Mouse (Mus musculus) brown adipose tissue, adult 24 weeks (tissue): Measurements from ENCODE around the gene Tmem30a. TPM values are rescaled to one million over a fixed set of nuclear protein-coding genes. Genes with fewer than 3 reads are reported as not detected.
A peak's percentile ranks its signal among the peaks of the same experiment; 100 is the strongest.

Experiments
- H3K27ac ChIP-seq: fragments of 200-500 bp; replicated peaks from 2 replicates; pipeline ENCODE4 v1.5.1; 2012; ENCODE audit warnings: low read depth, mild to moderate bottlenecking, low read length
- H3K4me1 ChIP-seq: fragments of 200-500 bp; 2 replicates; pipeline ENCODE4 v1.6.1; 2012; ENCODE audit warnings: low read length, mixed read lengths; ENCODE audit not compliant: control insufficient read depth, insufficient read depth, insufficient read length
- H3K4me3 ChIP-seq: fragments of 200-500 bp; 2 replicates; pipeline ENCODE4 v1.5.1; 2012; ENCODE audit warnings: low read depth, mild to moderate bottlenecking, low read length, moderate library complexity; ENCODE audit not compliant: insufficient read depth
- polyA plus RNA-seq: library from polyadenylated mRNA; stranded (reverse); fragments of >200 nt; gene quantifications from 2 replicates; pipeline ENCODE4 v1.2.4, GENCODE M21; 2012; ENCODE audit not compliant: missing spikeins, insufficient read depth, insufficient read length

Tmem30a gene
- polyA plus RNA-seq, 1 experiment = 79.5 TPM

GRCm38 (mm10) chr9:79759385-79760005 lies 33.8 kb downstream of the Tmem30a start, which contains the start of gene Cox7a2:
Gene Cox7a2 (minus strand): TSS chr9:79759878.
- Histone ChIP-seq H3K4me1 (peaks cover 5% of the 10 kb centered on the region; the same call in 1 of the 2 replicates), H3K4me3 (peak within 1 kb of the TSS; percentile 96), H3K27ac (peak within 1 kb of the TSS; percentile 99)

DNA sequence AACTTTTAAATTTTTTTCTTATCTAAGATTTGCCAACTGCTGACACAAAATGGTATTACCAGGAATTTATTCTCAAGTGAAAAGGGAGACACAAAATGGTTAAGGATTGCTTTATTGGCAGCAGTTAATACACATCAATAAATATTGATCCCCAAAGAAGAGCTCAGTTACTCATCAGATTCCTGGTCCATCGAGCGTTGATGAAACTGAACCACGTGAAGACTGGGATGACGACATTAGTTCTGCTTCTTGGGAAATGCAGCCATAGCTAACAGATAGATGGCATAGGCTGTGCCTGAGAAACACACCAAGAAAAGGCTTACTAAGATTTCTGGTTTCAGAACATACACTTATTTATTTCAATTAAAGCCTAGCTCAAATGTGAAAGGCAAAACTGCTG lies 38.0 kb downstream of the Tmem30a start:
- no peak overlapping the region for H3K27ac ChIP-seq

DNA sequence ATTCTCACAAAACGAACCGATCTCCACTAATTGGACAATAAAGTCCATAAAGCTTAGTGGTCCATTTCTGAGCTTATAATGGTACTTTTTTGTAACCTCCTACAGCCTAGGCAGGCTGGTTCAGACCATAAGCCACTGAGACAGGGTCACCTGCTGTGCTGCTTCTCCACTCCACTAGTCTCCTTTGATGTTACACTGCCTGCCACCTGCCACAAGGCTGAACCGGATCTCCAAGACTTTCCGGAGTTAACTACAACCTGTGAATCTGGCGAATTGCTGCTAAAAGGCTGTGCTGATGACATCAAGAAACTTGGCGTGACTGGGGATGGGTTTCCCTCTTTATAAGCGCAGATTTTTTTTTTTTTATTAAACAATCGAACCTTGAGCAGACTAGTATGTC lies 41.5 kb downstream of the Tmem30a start:
- H3K4me3 ChIP-seq = no peak overlapping the region
- H3K27ac ChIP-seq = no peak overlapping the region
- no peaks in the 10 kb centered on the region for H3K4me1 ChIP-seq

More for the DNA sequence above, 38.0 kb downstream of the Tmem30a start:
- Histone ChIP-seq H3K4me1 (peaks cover 5% of the 10 kb centered on the region; the same call in 1 of the 2 replicates), H3K4me3 (no peak overlapping the region)

DNA sequence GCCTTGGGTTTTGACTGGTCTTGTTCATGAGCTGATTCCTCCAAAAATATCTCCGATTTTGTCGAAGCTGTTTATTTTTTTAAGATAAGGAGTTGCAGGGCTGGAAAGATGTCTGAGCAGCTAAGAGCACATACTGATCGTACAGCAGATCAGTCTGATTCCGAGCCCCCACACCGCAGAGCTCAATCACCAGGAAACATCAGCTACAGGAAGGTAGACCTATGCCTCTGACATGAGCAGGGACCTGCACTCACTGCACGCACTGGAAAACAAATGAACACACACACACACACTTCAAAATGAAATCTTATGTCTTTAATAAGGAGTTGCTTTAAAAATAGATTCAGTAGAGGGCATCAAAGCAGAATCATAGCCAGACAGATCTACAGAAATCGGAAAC lies 42.6 kb downstream of the Tmem30a start:
- H3K27ac ChIP-seq = no peak overlapping the region
- no peaks in the 10 kb centered on the region for H3K4me1 ChIP-seq

GRCm38 (mm10) chr9:79745036-79745435 lies 48.3 kb downstream of the Tmem30a start:
- Histone ChIP-seq H3K27ac (no peak overlapping the region), H3K4me3 (no peak overlapping the region), H3K4me1 (no peaks in the 10 kb centered on the region)

More for the DNA sequence above, 42.6 kb downstream of the Tmem30a start:
- H3K4me3 ChIP-seq = no peak overlapping the region

DNA sequence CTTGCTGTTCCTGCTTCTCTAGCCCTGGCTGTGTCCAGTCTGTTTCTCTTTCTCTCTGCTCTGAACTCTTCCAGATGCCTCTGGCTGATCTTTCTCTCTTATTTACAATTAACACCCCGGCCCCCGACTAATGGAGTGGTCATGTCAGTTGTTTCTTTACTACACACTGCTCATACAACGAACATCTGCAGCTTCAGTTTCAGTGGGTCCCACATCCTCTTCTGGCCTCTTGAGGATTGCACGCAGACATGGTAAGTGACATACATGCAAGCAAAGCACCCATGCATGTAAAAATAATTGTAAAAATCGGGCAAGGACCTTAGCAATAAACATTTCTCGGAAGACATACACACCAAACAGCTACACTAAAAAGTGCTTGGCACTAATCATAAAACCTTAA lies 57.7 kb downstream of the Tmem30a start:
- Histone ChIP-seq H3K4me3 (no peak overlapping the region), H3K27ac (no peak overlapping the region), H3K4me1 (no peaks in the 10 kb centered on the region)

- Histone ChIP-seq H3K4me3 (no peak overlapping the region), H3K27ac (no peak overlapping the region), H3K4me1 (no peaks in the 10 kb centered on the region)
Observed at GRCm38 (mm10) chr9:79730301-79730700, 63.0 kb downstream of the Tmem30a start.

- H3K27ac ChIP-seq = no peak overlapping the region
Observed at GRCm38 (mm10) chr9:79723090-79723489, 70.2 kb downstream of the Tmem30a start.

GRCm38 (mm10) chr9:79721056-79721455 lies 72.3 kb downstream of the Tmem30a start:
- no peak overlapping the region for H3K27ac ChIP-seq
- peaks cover 7% of the 10 kb centered on the region for H3K4me1 ChIP-seq
- H3K4me3 ChIP-seq = no peak overlapping the region

More at GRCm38 (mm10) chr9:79723090-79723489, 70.2 kb downstream of the Tmem30a start:
- no peak overlapping the region for H3K4me3 ChIP-seq
- H3K4me1 ChIP-seq = peaks cover 7% of the 10 kb centered on the region

DNA sequence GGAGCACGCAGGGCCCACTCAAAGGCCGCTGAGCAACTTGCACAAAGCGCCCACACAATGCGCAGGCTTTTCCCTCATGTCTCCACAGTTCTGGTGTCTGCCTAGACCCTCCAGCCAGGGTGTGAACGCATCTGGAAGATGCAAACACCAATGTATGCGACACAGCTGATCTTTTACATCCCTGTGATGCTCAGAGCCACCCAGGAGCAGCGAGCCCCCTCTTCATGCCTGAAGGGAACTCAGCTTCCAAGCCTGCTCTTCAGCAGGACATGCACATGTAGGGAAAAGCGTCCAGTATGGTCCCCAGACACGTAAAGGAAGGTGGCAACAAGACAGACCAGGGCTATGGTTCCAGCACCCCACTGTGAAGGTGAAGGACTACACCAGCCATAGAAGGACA lies 73.2 kb downstream of the Tmem30a start:
- H3K4me3 ChIP-seq = no peak overlapping the region
- H3K27ac ChIP-seq = no peak overlapping the region
- H3K4me1 ChIP-seq = peaks cover 11% of the 10 kb centered on the region

- no peak overlapping the region for H3K27ac ChIP-seq
- peak overlapping the region; percentile 64 for H3K4me3 ChIP-seq
Observed at GRCm38 (mm10) chr9:79719451-79719850, 73.9 kb downstream of the Tmem30a start.

More at GRCm38 (mm10) chr9:79719451-79719850, 73.9 kb downstream of the Tmem30a start:
- H3K4me1 ChIP-seq = peaks cover 17% of the 10 kb centered on the region

Other genes with a start within 250 kb of the Tmem30a start
- 2.1 and 5.5 TPM in 2 replicates for gene Col12a1, start 74.7 kb downstream of the Tmem30a start, polyA plus RNA-seq
- 3,082 and 3,212 TPM in 2 replicates for gene Cox7a2, start 33.6 kb downstream of the Tmem30a start, polyA plus RNA-seq
- gene Filip1, start 219.3 kb upstream of the Tmem30a start, polyA plus RNA-seq = 3.7 and 6.7 TPM in 2 replicates